Mouse (Mus musculus): ENCODE results near the gene Baiap2l1.
"Not testable (repeated sequence)": the region's sequence is repeated elsewhere in the genome, so short reads cannot be mapped to it uniquely, and the experiment has no call there.

Gene Baiap2l1

GRCm38 (mm10) chr5:144357881-144358591 is at the start of gene Baiap2l1:
Baiap2l1 (minus strand) TSS chr5:144358112.
- DNase-seq (ENCODE audit: low spot score) = peak; percentile 81

GRCm38 (mm10) chr5:144406256-144406655 is 48.3 kb upstream of the Baiap2l1 start:
- no peak for DNase-seq (ENCODE audit: low spot score)

GRCm38 (mm10) chr5:144400821-144401220 is 42.9 kb upstream of the Baiap2l1 start:
- DNase-seq (ENCODE audit: low spot score) = no peak

GRCm38 (mm10) chr5:144397566-144397965 is 39.7 kb upstream of the Baiap2l1 start:
- no peak for DNase-seq (ENCODE audit: low spot score)

- no peak for DNase-seq (ENCODE audit: low spot score)
Observed at GRCm38 (mm10) chr5:144394142-144394541, 36.2 kb upstream of the Baiap2l1 start.

GRCm38 (mm10) chr5:144387851-144388250 is 29.9 kb upstream of the Baiap2l1 start:
- no peak for DNase-seq (ENCODE audit: low spot score)

- no peak for DNase-seq (ENCODE audit: low spot score)
Observed at GRCm38 (mm10) chr5:144383936-144384335, 26.0 kb upstream of the Baiap2l1 start.

GRCm38 (mm10) chr5:144381782-144382181 is 23.9 kb upstream of the Baiap2l1 start:
- no peak for DNase-seq (ENCODE audit: low spot score)

- DNase-seq (ENCODE audit: low spot score) = no peak
Observed at GRCm38 (mm10) chr5:144380689-144381088, 22.8 kb upstream of the Baiap2l1 start.

GRCm38 (mm10) chr5:144379431-144379830 is 21.5 kb upstream of the Baiap2l1 start:
- no peak for DNase-seq (ENCODE audit: low spot score)

GRCm38 (mm10) chr5:144372885-144373284 is 15.0 kb upstream of the Baiap2l1 start:
- no peak for DNase-seq (ENCODE audit: low spot score)

GRCm38 (mm10) chr5:144372177-144372576 is 14.3 kb upstream of the Baiap2l1 start:
- DNase-seq (ENCODE audit: low spot score) = no peak

GRCm38 (mm10) chr5:144370986-144371385 is 13.1 kb upstream of the Baiap2l1 start:
- DNase-seq (ENCODE audit: low spot score) = no peak

GRCm38 (mm10) chr5:144368661-144369205 is 10.8 kb upstream of the Baiap2l1 start:
- no peak for DNase-seq (ENCODE audit: low spot score)

- not testable (repeated sequence) for DNase-seq (ENCODE audit: low spot score)
Observed at GRCm38 (mm10) chr5:144366551-144366950, 8.6 kb upstream of the Baiap2l1 start.

- DNase-seq (ENCODE audit: low spot score) = no peak
Observed at GRCm38 (mm10) chr5:144364680-144365357, 6.9 kb upstream of the Baiap2l1 start.

- no peak for DNase-seq (ENCODE audit: low spot score)
Observed at GRCm38 (mm10) chr5:144360346-144360745, 2.4 kb upstream of the Baiap2l1 start.

- DNase-seq (ENCODE audit: low spot score) = no peak
Observed at GRCm38 (mm10) chr5:144359886-144360285, 2.0 kb upstream of the Baiap2l1 start.

GRCm38 (mm10) chr5:144358592-144358917 is 643 bp upstream of the Baiap2l1 start:
- no peak for DNase-seq (ENCODE audit: low spot score)

- no peak for DNase-seq (ENCODE audit: low spot score)
Observed at GRCm38 (mm10) chr5:144357551-144357880, 396 bp downstream of the Baiap2l1 start.

GRCm38 (mm10) chr5:144356776-144357455 is 996 bp downstream of the Baiap2l1 start:
- DNase-seq (ENCODE audit: low spot score) = no peak

GRCm38 (mm10) chr5:144352250-144353047 is 5.5 kb downstream of the Baiap2l1 start:
- DNase-seq (ENCODE audit: low spot score) = no peak

All from urinary bladder, postnatal 10 days (tissue).